Mouse (Mus musculus): Measurements from ENCODE around the gene Mcu.

Gene Mcu

DNA sequence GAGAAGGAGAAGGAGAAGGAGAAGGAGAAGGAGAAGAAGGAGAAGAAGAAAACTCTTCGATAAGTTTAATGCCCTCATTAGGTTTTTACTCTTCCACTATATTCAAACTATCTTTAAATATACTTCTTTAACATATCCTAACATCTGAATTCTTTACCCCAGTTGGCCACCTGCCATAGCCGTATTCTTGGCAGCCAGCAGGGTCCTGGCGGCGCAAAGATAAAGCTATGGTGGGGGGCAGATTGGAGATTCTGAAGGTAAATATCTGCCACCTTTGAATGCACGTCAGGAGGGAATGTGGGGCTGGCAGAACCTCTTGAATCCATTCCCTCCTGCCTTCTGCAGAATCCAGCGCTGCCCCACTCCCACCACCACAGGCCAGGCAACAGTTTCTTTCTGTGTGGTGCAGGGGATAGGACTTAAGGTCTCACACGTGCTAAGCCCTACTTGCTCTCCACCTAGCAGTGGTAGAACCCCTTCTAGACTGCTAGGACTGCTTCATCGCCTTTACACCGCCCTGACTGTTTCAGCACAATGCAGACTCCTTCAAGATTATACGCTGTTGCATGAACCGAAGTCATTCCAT, 11.5 kb downstream of the Mcu start:
- no peak for DNase-seq

DNA sequence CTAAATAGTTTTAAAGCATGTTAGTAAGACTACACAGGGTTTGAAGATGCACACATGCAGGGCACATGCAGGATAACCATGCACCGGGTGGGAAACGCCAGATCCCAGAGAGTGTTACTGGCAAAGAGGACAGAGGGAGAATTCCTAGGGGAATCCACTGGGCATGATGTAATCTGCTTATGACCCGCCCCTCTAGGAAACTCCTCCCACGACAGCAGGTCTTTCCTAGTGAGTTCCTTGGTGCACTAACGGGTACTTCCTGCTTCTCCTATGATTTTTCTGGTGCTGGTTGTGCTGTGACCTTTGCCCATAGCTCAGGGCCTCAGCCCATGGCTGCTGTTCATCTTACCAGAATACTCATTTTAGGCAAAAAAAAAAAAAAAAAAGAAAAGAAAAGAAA, 12.6 kb downstream of the Mcu start:
- peak; percentile 51 for DNase-seq

GRCm38 (mm10) chr10:59602891-59603290, 13.6 kb downstream of the Mcu start:
- DNase-seq = peak; percentile 65

GRCm38 (mm10) chr10:59602043-59602442, 14.4 kb downstream of the Mcu start:
- DNase-seq = no peak

DNA sequence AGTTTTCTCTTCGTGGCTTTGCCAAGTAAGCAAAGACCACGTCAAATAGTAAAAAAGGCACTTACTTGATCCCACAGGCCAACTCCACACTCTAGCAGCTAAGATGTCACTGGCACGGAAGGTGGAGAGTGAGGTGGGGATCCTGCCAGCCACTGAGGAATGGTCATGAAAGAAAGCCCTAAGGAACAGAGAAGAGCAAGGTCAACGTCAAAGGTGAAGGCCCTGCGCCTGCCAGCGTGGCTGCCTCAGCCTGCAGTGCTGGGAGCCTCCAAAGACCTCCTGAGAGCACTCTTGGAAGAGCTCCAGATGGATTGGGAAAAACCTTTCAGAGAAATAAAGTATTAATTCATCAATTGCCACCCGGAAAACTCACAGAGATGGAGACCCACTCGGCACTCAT, 16.0 kb downstream of the Mcu start:
- no peak for DNase-seq

DNA sequence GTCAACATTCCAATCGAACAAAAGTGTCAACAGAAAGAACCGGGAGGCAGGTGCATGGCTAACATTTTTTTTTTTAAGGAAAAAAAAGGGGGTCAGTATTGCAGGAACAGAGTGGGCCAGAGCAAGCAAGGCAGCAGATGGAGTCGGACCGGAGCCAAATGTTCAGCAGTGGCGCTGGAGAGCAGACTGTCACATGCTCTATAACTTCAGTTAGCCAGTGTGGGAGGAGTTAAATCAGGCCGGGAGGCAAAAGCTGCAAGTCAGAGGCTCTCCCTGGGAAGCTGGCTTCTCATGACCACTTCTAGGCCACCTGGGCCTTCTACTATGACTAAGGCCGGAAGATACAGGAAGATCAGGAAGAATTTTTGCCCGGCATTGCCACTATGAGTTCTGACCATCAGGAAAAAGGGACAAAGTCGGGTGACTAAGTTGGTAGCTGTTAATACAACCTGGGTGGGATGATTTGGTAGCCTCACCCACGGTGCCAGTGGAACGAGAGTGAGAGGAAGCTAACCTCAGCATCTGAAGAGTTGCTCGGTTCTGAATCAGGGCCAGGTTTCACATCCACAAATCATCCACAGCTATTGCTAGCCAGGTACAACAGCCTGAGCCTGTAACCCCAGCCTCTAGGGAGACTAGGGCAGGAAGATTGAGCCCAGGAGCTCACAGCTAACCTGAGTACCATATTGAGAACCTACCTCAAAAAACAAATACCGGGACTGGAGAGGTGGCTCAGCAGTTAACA, 22.5 kb downstream of the Mcu start:
- peak; percentile 96 for DNase-seq

GRCm38 (mm10) chr10:59590606-59591005, 25.9 kb downstream of the Mcu start:
- DNase-seq = no peak

DNA sequence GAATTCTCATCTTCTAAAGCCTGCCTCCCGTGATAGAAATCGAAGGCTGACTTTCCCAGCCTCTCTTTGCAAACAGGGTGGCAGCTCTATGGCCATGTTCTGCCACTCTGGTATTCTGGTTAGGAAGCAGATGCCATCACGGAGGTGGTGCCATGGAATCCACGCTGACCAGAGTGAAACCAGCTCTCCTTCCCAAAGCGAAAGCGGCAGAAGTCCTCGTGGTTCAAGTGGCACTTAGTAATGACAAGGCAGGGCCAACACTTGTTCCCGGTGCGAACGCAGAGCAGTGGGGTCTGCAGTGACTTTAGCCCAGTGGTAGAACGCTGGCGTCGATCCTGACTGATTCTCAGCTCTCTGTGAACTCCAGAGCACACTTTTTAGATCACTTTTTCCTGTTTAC, 26.6 kb downstream of the Mcu start:
- DNase-seq = no peak

GRCm38 (mm10) chr10:59589420-59589819, 27.1 kb downstream of the Mcu start:
- DNase-seq = no peak

GRCm38 (mm10) chr10:59588135-59588534, 28.4 kb downstream of the Mcu start:
- no peak for DNase-seq

GRCm38 (mm10) chr10:59586821-59587220, 29.7 kb downstream of the Mcu start:
- DNase-seq = no peak

- no peak for DNase-seq
Observed at GRCm38 (mm10) chr10:59585621-59586020, 30.9 kb downstream of the Mcu start.

DNA sequence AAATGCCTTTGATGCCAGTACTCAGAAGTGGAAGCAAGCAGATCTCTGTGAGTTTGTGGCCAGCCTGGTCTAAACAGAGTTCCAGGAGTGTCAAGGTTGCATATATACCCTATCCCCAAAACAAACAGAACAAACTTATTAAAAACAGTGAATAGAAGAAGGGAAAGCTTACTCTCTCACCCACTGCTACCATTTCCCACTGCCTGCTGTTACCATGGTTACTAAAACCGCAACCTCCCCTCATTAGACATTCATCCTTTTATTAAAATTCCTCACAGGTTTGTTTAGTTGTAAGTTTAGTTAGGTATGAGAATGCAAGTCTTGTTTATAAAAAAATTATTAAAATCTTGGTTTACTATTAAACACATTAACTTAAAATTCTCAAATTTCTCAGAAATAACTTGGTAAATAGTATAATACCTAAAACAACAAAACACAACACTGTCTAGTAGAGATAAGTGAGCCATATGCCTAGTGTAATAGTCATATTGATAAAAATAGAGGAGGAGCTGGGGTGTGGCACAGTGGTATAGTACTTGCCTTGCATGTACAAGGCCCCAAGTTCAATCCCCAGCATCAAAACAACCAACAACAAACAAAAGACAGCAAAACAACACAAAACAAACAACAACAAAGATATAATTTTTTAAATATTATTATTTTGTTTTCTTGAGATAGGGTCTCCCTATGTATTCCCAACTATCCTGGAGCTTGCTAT, 34.5 kb downstream of the Mcu start:
- no peak for DNase-seq

DNA sequence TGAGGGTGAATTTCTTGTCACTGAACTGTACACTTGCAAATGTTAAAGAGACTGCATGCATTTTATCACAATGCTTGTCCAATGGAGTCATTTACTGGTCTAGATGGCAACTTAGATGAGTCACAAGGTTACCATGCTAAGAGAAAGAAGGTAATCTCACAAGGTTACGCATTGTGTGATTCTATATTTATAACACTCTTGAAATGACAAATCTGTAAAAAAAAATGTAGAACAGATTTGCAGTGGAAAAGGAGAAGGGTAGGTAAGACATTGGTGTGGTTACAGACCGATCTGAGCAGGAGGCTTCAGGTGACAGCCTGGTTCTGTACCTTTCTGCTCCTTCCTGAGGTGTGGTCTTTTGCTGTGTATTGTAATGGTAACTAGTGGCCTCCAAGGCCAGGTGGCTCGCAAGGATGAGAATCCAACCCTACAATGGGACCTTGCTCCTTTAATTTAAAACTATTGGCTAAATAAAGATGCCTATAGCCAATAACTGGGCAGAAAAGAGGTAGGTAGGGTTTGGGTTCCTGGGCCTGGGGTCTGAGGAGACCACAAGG, 35.8 kb downstream of the Mcu start:
- no peak for DNase-seq

DNA sequence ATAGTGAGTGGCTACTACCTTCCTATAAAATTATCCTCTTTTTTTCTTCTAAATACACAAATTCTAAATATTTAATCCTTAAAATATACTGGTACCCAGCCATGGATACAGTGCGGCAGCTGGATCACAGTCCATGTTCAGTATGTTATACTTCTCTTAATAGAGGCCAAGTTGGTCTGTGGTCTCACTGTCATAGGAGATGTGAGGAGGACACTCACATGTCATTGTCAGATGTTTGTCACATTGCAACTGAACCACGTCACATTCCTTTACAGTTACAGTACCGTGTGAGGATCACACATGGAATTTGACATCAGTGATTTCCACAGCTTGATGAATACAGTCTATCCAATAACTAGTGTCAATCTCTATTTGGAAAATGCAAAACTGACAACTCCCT, 36.8 kb downstream of the Mcu start:
- no peak for DNase-seq

DNA sequence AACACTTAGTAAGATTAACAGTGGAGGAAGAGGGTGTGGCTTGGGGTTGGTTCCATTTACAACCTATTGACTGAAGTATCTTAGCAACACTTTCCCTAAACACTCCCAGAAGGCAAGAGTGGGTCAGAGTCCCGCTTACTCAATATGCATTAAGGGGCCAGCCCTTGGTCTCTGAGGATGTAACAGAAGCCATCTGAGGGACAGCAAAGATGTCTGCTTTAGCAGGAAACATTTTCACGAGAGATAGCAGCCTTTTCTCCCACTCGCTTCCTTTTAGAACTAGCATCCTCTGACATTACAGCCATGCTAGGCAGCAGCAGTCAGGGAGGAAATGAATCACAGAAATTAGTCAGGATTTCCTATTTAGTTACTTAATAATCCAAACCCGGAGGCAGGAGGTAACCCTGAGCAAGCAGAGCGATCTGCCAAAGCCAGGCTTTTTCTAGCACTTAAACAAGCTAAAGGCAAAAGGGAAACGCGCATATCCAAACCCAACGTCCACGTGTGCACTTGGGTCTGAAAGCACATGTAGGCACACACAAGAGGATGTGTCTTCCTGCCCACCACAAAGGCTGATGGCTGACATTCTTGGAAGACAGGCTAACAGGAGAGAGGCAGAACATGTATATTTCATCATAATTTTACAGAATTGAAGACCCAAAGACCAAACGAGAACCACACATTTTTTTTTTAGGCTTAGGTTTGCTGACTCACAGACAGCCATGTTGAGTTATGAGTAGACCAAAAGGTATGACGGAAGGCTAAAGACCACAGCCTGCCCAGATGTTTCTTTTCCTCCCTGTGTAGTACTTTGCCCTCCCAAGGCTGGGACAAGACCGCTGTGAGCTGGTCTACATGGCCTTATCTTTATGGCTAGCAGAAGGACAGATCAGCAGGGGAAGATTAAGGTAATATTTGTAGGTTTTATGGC, 38.4 kb downstream of the Mcu start:
- DNase-seq = no peak

DNA sequence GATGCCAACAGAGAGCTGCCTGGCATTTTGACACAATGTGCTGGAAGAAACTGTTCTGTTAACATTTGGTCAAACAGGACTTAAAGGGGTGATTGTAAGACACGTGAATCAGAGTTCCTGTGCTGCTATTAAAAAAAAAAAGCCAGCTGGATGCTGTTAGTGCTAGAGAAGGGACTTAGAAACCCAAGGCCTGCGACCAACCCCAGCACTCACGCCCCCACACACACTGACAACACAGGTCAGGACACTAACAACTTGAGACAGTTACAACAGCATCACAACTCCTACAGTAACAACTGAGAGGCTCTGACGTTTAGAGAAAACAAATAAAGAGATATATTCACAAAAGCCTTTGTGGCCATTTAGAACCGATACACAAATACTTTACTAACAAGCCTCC, 40.2 kb downstream of the Mcu start:
- DNase-seq = no peak

DNA sequence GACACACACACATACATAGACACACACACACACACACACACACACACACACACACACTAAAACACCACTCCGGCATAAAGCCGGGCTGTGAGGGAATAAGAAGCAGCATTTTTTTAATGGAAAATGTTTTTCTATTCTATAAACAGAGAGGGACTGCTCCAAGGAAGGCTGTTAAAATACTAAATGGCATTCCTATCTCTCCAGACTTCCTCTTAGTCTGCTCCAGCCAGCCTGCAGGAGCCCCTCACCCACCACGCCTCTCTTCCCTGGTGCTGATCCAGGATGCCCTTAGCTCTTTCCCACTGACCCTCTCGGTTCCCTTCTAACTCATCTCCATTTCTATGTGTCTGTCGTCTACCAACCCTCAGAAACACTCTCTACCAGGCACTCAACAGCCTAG, 44.5 kb downstream of the Mcu start:
- no peak for DNase-seq

DNA sequence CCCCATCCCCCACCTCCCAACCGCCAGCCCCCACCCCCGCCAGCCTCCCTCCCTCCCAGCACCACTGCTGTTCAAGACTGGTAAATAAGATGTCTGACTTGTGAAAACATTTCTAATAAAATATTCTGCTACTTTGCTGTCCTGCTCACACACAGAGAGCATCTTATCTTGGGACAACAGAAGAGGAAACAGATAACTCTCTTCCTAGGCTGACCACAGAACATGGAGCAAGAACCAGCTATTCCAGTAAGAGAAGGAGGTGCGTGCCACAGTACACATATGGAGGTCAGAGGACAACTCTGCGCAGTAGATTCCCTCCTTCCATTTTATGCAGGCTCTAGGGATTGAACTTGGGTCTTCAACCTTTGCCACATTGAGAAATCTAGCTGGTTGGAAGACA, 45.2 kb downstream of the Mcu start:
- no peak for DNase-seq

GRCm38 (mm10) chr10:59570780-59571179, 45.7 kb downstream of the Mcu start:
- no peak for DNase-seq

DNA sequence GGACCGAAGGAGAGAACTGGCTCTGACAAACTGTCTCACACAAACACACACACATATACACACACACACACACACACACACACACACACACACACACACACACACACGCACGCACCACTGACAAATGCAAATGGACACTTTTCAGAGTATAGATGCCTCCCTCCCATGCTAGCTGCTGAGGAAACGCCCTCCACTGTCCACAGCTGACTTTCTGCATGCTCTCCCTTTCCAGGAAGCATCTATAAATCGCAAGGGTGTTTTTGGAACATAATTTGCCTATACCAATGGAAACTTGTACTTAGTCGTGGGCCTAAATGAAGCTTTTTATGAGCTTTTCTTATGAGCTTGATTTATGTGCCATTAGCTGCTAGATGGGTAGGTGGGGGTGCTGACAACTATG, 46.1 kb downstream of the Mcu start:
- no peak for DNase-seq

DNA sequence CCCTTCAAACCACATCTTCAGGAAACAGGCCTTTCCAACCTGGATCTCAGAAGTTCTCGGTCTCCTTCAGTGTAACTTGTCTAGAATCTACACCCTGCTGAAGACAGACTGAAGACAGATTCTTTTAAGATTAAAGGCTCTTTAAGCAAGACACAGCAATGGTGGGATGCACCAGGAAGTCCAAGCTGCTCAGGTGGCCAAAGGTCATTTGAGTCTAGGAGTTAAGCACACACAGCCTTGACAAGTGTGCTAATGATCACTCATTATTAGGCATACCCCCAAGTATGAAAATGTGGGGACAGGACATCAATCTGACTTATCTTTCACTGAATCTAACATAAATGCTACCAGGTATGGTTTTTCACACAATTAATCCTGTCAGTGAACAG, 47.0 kb downstream of the Mcu start:
- no peak for DNase-seq

All from cerebellum, adult 9-10 months (tissue).